Mouse (Mus musculus): ENCODE measurements at regions not wholly inside any gene's neighbourhood (a gene's known extent, or its start where the extent isn't known, plus 50 kb on each side); places are given as distances from the start of the nearest gene placed in this dataset.

DNA sequence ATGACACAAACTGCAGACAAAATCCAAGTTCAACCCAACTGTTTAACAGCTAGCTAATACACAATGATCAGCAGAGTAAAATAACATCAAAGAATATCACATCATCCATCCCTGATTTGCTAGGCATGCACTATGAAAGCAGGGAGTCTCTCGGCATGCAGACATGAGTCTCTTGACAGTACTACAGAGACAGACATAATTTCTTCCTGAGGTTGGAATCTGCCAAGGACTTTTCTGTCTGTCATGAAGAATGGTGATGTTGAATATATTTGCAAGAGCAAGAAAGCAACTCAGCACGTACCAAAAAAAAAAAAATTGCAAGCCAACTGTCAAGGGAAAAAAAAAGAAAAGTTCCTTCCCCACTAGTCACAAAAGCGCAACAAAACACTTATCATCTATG, 245.4 kb upstream of the Tfap2d start:
- TF ChIP-seq CTCF (IDR thresholded peaks at IDR 0.05; ENCODE audit: low read depth, low read length) (no peak), POLR2A (IDR thresholded peaks at IDR 0.05; ENCODE audit: extremely low read depth, insufficient read depth, low read length) (no peak)
